Mouse (Mus musculus): ENCODE measurements around the gene Homer1. TPM values are rescaled to one million over a fixed set of nuclear protein-coding genes. Genes with fewer than 3 reads are reported as not detected.

Gene Homer1
- total and polyA plus RNA-seq, 3 experiments: 14.6 to 32.2 (median 16.2) TPM

DNA sequence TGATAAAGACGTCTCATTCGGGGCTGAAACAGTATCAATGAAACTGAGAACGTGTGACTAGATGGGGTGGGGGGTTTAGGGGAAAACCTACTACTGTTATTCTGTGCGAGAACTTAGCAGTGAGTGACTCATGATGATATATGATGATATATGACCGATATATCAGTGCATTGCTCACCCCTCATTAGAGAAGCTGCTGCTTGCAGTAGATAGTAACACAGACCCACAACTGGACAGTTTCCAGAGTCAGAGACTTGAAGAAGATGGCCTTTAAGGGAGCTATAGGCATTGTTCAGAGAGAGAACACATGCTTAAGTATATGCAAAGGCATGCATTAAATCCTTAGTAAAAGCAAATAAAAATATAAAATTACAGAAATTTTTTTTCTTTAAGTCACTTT lies 107.4 kb downstream of the Homer1 start:
- Histone ChIP-seq H3K27ac (ENCODE audit: insufficient read depth, low read depth) (no peak overlapping the region), H3K9ac (ENCODE audit: insufficient read depth, low read depth) (no peak overlapping the region), H3K27me3 (replicated peaks) (no peaks in the 10 kb centered on the region), H3K4me3 (replicated peaks in 1 of 3; ENCODE audit: low read depth in 2 of 3, low read length in 2 of 3, poor library complexity in 1 of 3) (no peak overlapping the region), H3K36me3 (replicated peaks in 1 of 2; ENCODE audit: control insufficient read depth in 1 of 2, insufficient read depth in 1 of 2, low read length in 1 of 2) (peaks cover 3 to 11% of the 10 kb centered on the region in 2 experiments), H3K4me1 (ENCODE audit: control insufficient read depth in 1 of 2, insufficient read depth in 2 of 2) (peaks cover 0 to 7% of the 10 kb centered on the region in 2 experiments; a peak in 2 of 4 replicates), H3K79me2 (replicated peaks; ENCODE audit: control insufficient read depth, extremely low read depth, insufficient read depth, poor library complexity, severe bottlenecking) (no peaks in the 10 kb centered on the region), H3K9me3 (replicated peaks; ENCODE audit: low read length) (no peaks in the 10 kb centered on the region), H3K4me2 (ENCODE audit: insufficient read depth, low read depth, poor library complexity, severe bottlenecking) (no peak overlapping the region)
- in situ Hi-C loops (cut with MboI; ENCODE audit: low pct_ligation_motif_present, low pct_unique_long_range_greater_than_20kb, low sequenced_read_pairs) (no loop called here), dilution Hi-C loops (cut with MboI; ENCODE audit: extremely low pct_ligation_motif_present, extremely low pct_unique_long_range_greater_than_20kb, low sequenced_read_pairs) (no loop called here)
- TF ChIP-seq TCF12 (IDR thresholded peaks at IDR 0.05; ENCODE audit: low read depth, low read length): no peak
- no peak for TF ChIP-seq CHD2 (IDR thresholded peaks at IDR 0.05; ENCODE audit: low read length)
- TF ChIP-seq MXI1 (IDR thresholded peaks at IDR 0.05; ENCODE audit: low read depth, low read length): no peak
- TF ChIP-seq IRF4 (IDR thresholded peaks at IDR 0.05; ENCODE audit: low read depth, low read length): no peak
- TF ChIP-seq EP300 (IDR thresholded peaks at IDR 0.05; ENCODE audit: low read length): no peak
- no peak for TF ChIP-seq CHD1 (IDR thresholded peaks at IDR 0.05; ENCODE audit: low read depth, low read length)
- TF ChIP-seq TBP (conservative IDR thresholded peaks at IDR 0.05; ENCODE audit: low read depth, low read length): no peak
- no peak for TF ChIP-seq PAX5 (IDR thresholded peaks at IDR 0.05; ENCODE audit: low read length)
- no peak for TF ChIP-seq USF2 (conservative IDR thresholded peaks at IDR 0.05; ENCODE audit: low read depth, low read length)
- TF ChIP-seq UBTF (IDR thresholded peaks at IDR 0.05; ENCODE audit: low read depth, low read length): no peak
- TF ChIP-seq RAD21 (IDR thresholded peaks at IDR 0.05; ENCODE audit: low read depth, low read length): no peak
- no peak for TF ChIP-seq ZNF384 (IDR thresholded peaks at IDR 0.05; ENCODE audit: low read depth, low read length)
- no peak for TF ChIP-seq ELF1 (IDR thresholded peaks at IDR 0.05; ENCODE audit: low read depth, low read length)
- no peak for TF ChIP-seq HCFC1 (IDR thresholded peaks at IDR 0.05; ENCODE audit: low read depth, low read length)
- no peak for TF ChIP-seq JUND (conservative IDR thresholded peaks at IDR 0.05; ENCODE audit: low read depth, low read length)
- TF ChIP-seq E2F4 (IDR thresholded peaks at IDR 0.05; ENCODE audit: insufficient replicate concordance, low read depth, low read length): no peak
- no peak for TF ChIP-seq MAFK (IDR thresholded peaks at IDR 0.05; ENCODE audit: insufficient replicate concordance, low read length)
- no peak for TF ChIP-seq USF1 (IDR thresholded peaks at IDR 0.05; ENCODE audit: low read depth, low read length)
- no peak for TF ChIP-seq MAX (IDR thresholded peaks at IDR 0.05; ENCODE audit: low read length)
- TF ChIP-seq ZC3H11A (IDR thresholded peaks at IDR 0.05; ENCODE audit: low read depth, low read length): no peak
- DNase-seq (ENCODE audit: extremely low read depth): no peak

DNA sequence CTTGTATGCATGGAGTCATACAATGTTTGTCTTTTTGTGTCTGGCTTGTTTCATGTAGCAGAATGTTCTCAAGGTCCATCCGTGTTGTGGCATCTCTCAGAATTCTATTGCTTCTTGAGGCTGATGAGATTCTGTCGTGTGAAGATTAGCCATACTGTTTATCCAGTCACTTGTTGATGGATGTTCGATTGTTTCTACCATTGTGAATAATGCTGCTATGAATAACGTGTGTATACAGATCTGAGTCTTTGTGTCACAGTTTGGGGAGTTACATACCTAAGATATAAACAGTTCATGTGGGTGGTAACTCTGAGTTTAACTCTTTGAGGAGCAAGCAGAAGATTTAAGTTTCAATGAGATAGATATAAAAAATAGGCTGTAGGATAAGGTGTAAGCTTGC lies 110.9 kb downstream of the Homer1 start:
- H3K36me3 ChIP-seq (replicated peaks in 1 of 2; ENCODE audit: control insufficient read depth in 1 of 2, insufficient read depth in 1 of 2, low read length in 1 of 2): peaks cover 0 to 11% of the 10 kb centered on the region in 2 experiments
- no peak for DNase-seq (ENCODE audit: extremely low read depth)
- dilution Hi-C loops (cut with MboI; ENCODE audit: extremely low pct_ligation_motif_present, extremely low pct_unique_long_range_greater_than_20kb, low sequenced_read_pairs) (no loop called here), in situ Hi-C loops (cut with MboI; ENCODE audit: low pct_ligation_motif_present, low pct_unique_long_range_greater_than_20kb, low sequenced_read_pairs) (no loop called here)
- no peak overlapping the region for H3K27ac ChIP-seq (ENCODE audit: insufficient read depth, low read depth)
- no peaks in the 10 kb centered on the region for H3K9me3 ChIP-seq (replicated peaks; ENCODE audit: low read length)
- H3K4me1 ChIP-seq (ENCODE audit: control insufficient read depth in 1 of 2, insufficient read depth in 2 of 2): peaks cover 0 to 7% of the 10 kb centered on the region in 2 experiments; a peak in 2 of 4 replicates
- no peak overlapping the region for H3K4me3 ChIP-seq (replicated peaks in 1 of 3; ENCODE audit: low read depth in 2 of 3, low read length in 2 of 3, poor library complexity in 1 of 3)
- no peak overlapping the region for H3K9ac ChIP-seq (ENCODE audit: insufficient read depth, low read depth)
- H3K79me2 ChIP-seq (replicated peaks; ENCODE audit: control insufficient read depth, extremely low read depth, insufficient read depth, poor library complexity, severe bottlenecking): no peaks in the 10 kb centered on the region
- H3K27me3 ChIP-seq (replicated peaks): no peaks in the 10 kb centered on the region
- TF ChIP-seq TBP (conservative IDR thresholded peaks at IDR 0.05; ENCODE audit: low read depth, low read length): no peak
- no peak for TF ChIP-seq CHD1 (IDR thresholded peaks at IDR 0.05; ENCODE audit: low read depth, low read length)
- no peak for TF ChIP-seq ETS1 (conservative IDR thresholded peaks at IDR 0.05; ENCODE audit: low read depth, low read length)
- no peak for TF ChIP-seq ZNF384 (IDR thresholded peaks at IDR 0.05; ENCODE audit: low read depth, low read length)
- no peak for TF ChIP-seq CTCF (conservative IDR thresholded peaks at IDR 0.05 in 1 of 2, IDR thresholded peaks at IDR 0.05 in 1 of 2; ENCODE audit: low read depth in 2 of 2, low read length in 2 of 2)
- TF ChIP-seq POLR2AphosphoS2 (IDR thresholded peaks at IDR 0.05; ENCODE audit: low read depth, low read length): no peak
- TF ChIP-seq NELFE (IDR thresholded peaks at IDR 0.05; ENCODE audit: low read depth, low read length): no peak
- TF ChIP-seq JUN (IDR thresholded peaks at IDR 0.05; ENCODE audit: insufficient read depth, low read depth, low read length): no peak
- no peak for TF ChIP-seq CHD2 (IDR thresholded peaks at IDR 0.05; ENCODE audit: low read length)
- TF ChIP-seq GABPA (IDR thresholded peaks at IDR 0.05; ENCODE audit: insufficient replicate concordance, low read depth, low read length): no peak
- TF ChIP-seq ZMIZ1 (IDR thresholded peaks at IDR 0.05; ENCODE audit: low read depth, low read length): no peak
- no peak for TF ChIP-seq MYC (IDR thresholded peaks at IDR 0.05; ENCODE audit: low read depth, low read length)
- no peak for TF ChIP-seq RAD21 (IDR thresholded peaks at IDR 0.05; ENCODE audit: low read depth, low read length)
- TF ChIP-seq RCOR1 (conservative IDR thresholded peaks at IDR 0.05; ENCODE audit: low read depth, low read length): no peak
- TF ChIP-seq POLR2A (IDR thresholded peaks at IDR 0.05; ENCODE audit: low read depth, low read length): no peak
- no peak for TF ChIP-seq SIN3A (IDR thresholded peaks at IDR 0.05; ENCODE audit: low read length)
- TF ChIP-seq BHLHE40 (IDR thresholded peaks at IDR 0.05; ENCODE audit: low read depth, low read length): no peak
- TF ChIP-seq MAZ (IDR thresholded peaks at IDR 0.05; ENCODE audit: low read depth, low read length): no peak
- H3K4me2 ChIP-seq (ENCODE audit: insufficient read depth, low read depth, poor library complexity, severe bottlenecking): no peak overlapping the region

All from CH12.LX (cell line).